Mouse (Mus musculus) layer of hippocampus, adult 18-20 months (tissue): ENCODE measurements around the gene Gm13283. TPM values are rescaled to one million over a fixed set of nuclear protein-coding genes. Genes with fewer than 3 reads are reported as not detected.
"Not testable (repeated sequence)": the region's sequence is repeated elsewhere in the genome, so short reads cannot be mapped to it uniquely, and the experiment has no call there.

Experiments used
- DNase-seq, 2 experiments: peaks; one replicate each; pipeline ENCODE4 v3.0.0; 2022; ENCODE audit warnings: low spot score in 2 of 2
- total RNA-seq, 2 experiments: library from RNA; stranded (reverse); gene quantifications; 2 replicates each; pipeline ENCODE4 v1.2.3; 2021

Gm13283 gene
- total RNA-seq, 2 experiments from 2014 or later, result not detected

DNA sequence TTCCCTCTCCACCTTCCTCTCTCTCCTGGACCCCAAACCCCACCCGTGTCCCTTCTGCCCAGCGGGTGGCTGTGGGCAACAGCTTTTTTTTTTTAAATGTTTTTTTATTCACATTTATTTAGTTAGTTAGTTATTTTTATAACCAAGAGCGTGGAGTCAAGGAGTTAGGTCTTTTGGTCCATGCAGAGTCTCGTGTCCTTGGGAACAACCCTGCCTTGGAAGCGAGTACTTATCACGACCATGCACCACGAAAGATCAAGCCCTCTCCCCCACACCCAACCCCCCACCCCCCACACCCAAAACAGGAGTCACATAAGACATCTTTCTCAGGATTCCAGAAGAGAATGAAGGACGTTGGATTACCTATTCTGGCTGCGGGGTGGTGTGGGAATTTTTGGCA lies 2.4 kb downstream of the Gm13283 start:
- peak in 1 of 2 experiments; percentile 17 for DNase-seq

DNA sequence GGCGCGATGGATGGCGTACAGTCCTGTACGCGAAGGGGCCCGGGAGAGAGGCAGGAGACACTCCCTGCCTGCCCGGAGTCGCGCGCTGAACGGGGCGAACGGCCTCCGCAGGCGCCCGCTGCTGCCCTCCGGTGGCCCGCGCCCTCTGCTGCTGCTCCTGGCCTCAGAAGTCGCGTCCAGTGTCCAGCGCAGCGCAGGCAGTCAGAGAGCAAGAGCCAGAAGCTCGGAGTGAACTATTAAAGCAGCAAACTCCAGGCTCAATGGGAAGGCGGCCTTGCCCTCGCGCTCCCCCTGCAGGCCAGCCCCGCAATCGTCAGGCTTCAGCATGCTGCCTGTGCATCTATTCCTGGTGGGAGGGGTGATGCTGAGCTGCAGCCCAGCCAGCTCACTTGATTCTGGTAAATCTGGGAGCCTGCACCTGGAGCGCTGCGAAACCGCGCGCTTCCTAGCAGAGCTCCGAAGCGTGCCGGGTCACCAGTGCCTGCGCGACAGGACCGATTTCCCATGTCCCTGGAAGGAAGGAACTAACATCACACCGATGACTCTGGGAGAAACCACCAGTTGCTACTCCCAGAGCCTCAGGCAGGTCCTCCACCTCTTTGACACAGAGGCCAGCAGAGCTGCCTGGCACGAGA lies 3.6 kb downstream of the Gm13283 start:
- peak in 1 of 2 experiments; percentile 16 for DNase-seq

GRCm38 (mm10) chr4:88773534-88773933 lies 13.6 kb downstream of the Gm13283 start, which contains the start of gene Gm13290:
Gene Gm13290 (plus strand): TSS chr4:88773834.
- not testable (repeated sequence) for DNase-seq

GRCm38 (mm10) chr4:88776622-88777021 lies 16.7 kb downstream of the Gm13283 start, which contains the start of gene Gm13289:
Gene Gm13289 (plus strand): TSS chr4:88776922.
- DNase-seq, result not testable (repeated sequence)

GRCm38 (mm10) chr4:88779550-88779949 lies 19.6 kb downstream of the Gm13283 start, which contains the start of gene Gm13272:
Gene Gm13272 (plus strand): TSS chr4:88779850.
- DNase-seq, result not testable (repeated sequence)

GRCm38 (mm10) chr4:88780320-88780719 lies 20.4 kb downstream of the Gm13283 start:
- DNase-seq, result not testable (repeated sequence)

GRCm38 (mm10) chr4:88781831-88782230 lies 21.9 kb downstream of the Gm13283 start, which contains the start of gene Ifnz:
Gene Ifnz (plus strand): TSS chr4:88782131.
- not testable (repeated sequence) for DNase-seq

DNA sequence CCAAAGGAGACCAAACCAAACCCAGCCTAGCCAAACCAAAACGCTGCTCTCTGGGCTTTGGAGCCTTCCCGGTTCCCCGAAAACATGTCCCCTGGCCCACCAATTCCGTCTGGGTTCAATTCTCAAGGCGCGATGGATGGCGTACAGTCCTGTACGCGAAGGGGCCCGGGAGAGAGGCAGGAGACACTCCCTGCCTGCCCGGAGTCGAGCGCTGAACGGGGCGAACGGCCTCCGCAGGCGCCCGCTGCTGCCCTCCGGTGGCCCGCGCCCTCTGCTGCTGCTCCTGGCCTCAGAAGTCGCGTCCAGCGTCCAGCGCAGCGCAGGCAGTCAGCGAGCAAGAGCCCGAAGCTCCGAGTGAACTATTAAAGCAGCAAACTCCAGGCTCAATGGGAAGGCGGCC lies 22.4 kb downstream of the Gm13283 start:
- not testable (repeated sequence) for DNase-seq

DNA sequence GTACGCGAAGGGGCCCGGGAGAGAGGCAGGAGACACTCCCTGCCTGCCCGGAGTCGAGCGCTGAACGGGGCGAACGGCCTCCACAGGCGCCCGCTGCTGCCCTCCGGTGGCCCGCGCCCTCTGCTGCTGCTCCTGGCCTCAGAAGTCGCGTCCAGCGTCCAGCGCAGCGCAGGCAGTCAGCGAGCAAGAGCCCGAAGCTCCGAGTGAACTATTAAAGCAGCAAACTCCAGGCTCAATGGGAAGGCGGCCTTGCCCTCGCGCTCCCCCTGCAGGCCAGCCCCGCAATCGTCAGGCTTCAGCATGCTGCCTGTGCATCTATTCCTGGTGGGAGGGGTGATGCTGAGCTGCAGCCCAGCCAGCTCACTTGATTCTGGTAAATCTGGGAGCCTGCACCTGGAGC lies 25.5 kb downstream of the Gm13283 start, which contains the start of gene Gm13276:
Gene Gm13276 (plus strand): TSS at position 301 of the 400 bp plus-strand sequence.
- DNase-seq, result not testable (repeated sequence)

- DNase-seq, result peak; percentile 58 to 79
These were observed 28.5 kb downstream of the Gm13283 start, which contains the start of gene Gm13277 for GRCm38 (mm10) chr4:88788402-88788801. Gene Gm13277 (plus strand): TSS chr4:88788632.

DNA sequence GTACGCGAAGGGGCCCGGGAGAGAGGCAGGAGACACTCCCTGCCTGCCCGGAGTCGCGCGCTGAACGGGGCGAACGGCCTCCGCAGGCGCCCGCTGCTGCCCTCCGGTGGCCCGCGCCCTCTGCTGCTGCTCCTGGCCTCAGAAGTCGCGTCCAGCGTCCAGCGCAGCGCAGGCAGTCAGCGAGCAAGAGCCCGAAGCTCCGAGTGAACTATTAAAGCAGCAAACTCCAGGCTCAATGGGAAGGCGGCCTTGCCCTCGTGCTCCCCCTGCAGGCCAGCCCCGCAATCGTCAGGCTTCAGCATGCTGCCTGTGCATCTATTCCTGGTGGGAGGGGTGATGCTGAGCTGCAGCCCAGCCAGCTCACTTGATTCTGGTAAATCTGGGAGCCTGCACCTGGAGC lies 31.3 kb downstream of the Gm13283 start, which contains the start of gene Gm13278:
Gene Gm13278 (plus strand): TSS at position 301 of the 400 bp plus-strand sequence.
- not testable (repeated sequence) for DNase-seq

- DNase-seq, result peak; percentile 52 to 63
These were observed 34.2 kb downstream of the Gm13283 start, which contains the start of gene Gm13275 for GRCm38 (mm10) chr4:88793936-88794675. Gene Gm13275 (plus strand): TSS chr4:88794487.

DNA sequence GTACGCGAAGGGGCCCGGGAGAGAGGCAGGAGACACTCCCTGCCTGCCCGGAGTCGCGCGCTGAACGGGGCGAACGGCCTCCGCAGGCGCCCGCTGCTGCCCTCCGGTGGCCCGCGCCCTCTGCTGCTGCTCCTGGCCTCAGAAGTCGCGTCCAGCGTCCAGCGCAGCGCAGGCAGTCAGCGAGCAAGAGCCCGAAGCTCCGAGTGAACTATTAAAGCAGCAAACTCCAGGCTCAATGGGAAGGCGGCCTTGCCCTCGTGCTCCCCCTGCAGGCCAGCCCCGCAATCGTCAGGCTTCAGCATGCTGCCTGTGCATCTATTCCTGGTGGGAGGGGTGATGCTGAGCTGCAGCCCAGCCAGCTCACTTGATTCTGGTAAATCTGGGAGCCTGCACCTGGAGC lies 37.2 kb downstream of the Gm13283 start, which contains the start of gene Gm13279:
Gene Gm13279 (plus strand): TSS at position 301 of the 400 bp plus-strand sequence.
- not testable (repeated sequence) for DNase-seq

DNA sequence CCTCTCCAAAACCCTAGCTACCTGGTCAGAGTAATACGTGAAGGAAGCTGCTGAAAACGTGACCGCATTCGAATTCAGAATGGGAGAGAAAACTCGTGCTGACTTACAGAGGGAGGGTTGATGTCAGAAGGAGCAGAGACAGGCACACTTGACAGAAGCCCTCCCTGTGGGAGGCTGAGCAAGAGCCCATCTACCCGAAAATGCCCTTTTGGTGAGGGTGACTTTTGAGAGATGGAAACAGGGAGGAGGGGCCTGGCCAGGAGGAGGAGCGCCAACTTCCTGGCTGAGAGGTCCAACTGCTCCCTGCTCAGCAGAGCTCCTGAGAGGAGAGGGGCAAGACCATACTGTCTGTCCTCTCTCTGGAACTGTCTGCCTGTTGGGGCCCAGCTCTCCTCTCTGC lies 39.4 kb downstream of the Gm13283 start, which contains the start of gene Gm13285:
Gene Gm13285 (plus strand): TSS at position 301 of the 400 bp plus-strand sequence.
- DNase-seq, result not testable (repeated sequence)

- not testable (repeated sequence) for DNase-seq
These were observed 43.0 kb downstream of the Gm13283 start, which contains the start of gene Gm13287 for GRCm38 (mm10) chr4:88802954-88803353. Gene Gm13287 (plus strand): TSS chr4:88803254.

DNA sequence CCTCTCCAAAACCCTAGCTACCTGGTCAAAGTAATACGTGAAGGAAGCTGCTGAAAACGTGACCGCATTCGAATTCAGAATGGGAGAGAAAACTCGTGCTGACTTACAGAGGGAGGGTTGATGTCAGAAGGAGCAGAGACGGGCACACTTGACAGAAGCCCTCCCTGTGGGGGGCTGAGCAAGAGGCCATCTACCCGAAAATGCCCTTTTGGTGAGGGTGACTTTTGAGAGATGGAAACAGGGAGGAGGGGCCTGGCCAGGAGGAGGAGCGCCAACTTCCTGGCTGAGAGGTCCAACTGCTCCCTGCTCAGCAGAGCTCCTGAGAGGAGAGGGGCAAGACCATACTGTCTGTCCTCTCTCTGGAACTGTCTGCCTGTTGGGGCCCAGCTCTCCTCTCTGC lies 45.3 kb downstream of the Gm13283 start, which contains the start of gene Gm13288:
Gene Gm13288 (plus strand): TSS at position 301 of the 400 bp plus-strand sequence.
- DNase-seq, result not testable (repeated sequence)

DNA sequence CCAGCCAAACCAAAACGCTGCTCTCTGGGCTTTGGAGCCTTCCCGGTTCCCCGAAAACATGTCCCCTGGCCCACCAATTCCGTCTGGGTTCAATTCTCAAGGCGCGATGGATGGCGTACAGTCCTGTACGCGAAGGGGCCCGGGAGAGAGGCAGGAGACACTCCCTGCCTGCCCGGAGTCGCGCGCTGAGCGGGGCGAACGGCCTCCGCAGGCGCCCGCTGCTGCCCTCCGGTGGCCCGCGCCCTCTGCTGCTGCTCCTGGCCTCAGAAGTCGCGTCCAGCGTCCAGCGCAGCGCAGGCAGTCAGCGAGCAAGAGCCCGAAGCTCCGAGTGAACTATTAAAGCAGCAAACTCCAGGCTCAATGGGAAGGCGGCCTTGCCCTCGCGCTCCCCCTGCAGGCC lies 45.8 kb downstream of the Gm13283 start:
- not testable (repeated sequence) for DNase-seq
